Mouse (Mus musculus): ENCODE data around the gene Pacrg. TPM values are rescaled to one million over a fixed set of nuclear protein-coding genes. Genes with fewer than 3 reads are reported as not detected.

Pacrg gene
- total and polyA plus RNA-seq, 3 experiments = not detected

DNA sequence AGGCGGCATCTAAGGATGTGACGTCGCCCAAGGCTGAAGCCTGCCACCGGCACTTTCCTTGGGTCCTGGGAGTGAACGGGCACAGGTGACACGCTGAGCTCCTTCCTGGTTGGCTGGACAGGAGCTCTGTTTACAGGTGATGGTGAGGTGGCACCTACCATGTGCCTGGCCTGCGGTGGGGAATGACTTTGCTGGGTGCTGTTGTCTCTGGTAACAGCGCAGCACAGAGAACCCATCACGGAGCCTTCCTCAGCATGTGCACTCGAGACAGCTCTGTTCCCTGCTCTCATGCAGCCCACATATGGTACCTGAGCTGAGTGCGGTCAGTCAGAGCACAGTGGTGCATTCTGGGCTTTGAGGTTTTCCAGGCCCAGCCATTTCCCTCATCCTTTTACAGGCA, 410.7 kb downstream of the Pacrg start:
- no peak overlapping the region for H3K4me3 ChIP-seq (ENCODE audit: control insufficient read depth in 1 of 2, insufficient read depth in 1 of 2, low read depth in 2 of 2, low read length in 2 of 2)
- no peaks in the 10 kb centered on the region for H3K9me3 ChIP-seq (replicated peaks; ENCODE audit: insufficient read depth, low read length)
- H3K4me1 ChIP-seq (ENCODE audit: control insufficient read depth in 1 of 2, insufficient read depth in 2 of 2, low read length in 2 of 2) = no peaks in the 10 kb centered on the region
- no peaks in the 10 kb centered on the region for H3K79me2 ChIP-seq (ENCODE audit: control insufficient read depth, insufficient read depth, low read length, poor library complexity)
- TF ChIP-seq EP300 (IDR thresholded peaks at IDR 0.05; ENCODE audit: low read depth in 1 of 2, low read length in 2 of 2) = no peak
- no peak for TF ChIP-seq GABPA (IDR thresholded peaks at IDR 0.05; ENCODE audit: low read depth, low read length)
- no peak for TF ChIP-seq MAFK (IDR thresholded peaks at IDR 0.05; ENCODE audit: borderline replicate concordance, low read depth, low read length)
- TF ChIP-seq NELFE (IDR thresholded peaks at IDR 0.05; ENCODE audit: low read depth, low read length) = no peak
- TF ChIP-seq ETS1 (IDR thresholded peaks at IDR 0.05; ENCODE audit: low read depth, low read length) = no peak
- TF ChIP-seq ZC3H11A (IDR thresholded peaks at IDR 0.05; ENCODE audit: low read depth, low read length) = no peak
- TF ChIP-seq ELF1 (IDR thresholded peaks at IDR 0.05; ENCODE audit: low read depth, low read length) = no peak
- TF ChIP-seq MYB (IDR thresholded peaks at IDR 0.05; ENCODE audit: low read depth, low read length) = no peak
- H3K27ac ChIP-seq (ENCODE audit: control insufficient read depth, low read depth, low read length) = no peak overlapping the region
- H3K27me3 ChIP-seq (ENCODE audit: control insufficient read depth in 1 of 2, insufficient read depth in 2 of 2, low read length in 2 of 2) = no peaks in the 10 kb centered on the region
- H3K36me3 ChIP-seq (ENCODE audit: control insufficient read depth in 1 of 2, insufficient read depth in 2 of 2, low read length in 2 of 2) = no peaks in the 10 kb centered on the region
- DNase-seq (ENCODE audit: low read depth, low spot score) = no peak
- H3K9ac ChIP-seq (ENCODE audit: control insufficient read depth, low read depth, low read length, poor library complexity, severe bottlenecking) = no peak overlapping the region

DNA sequence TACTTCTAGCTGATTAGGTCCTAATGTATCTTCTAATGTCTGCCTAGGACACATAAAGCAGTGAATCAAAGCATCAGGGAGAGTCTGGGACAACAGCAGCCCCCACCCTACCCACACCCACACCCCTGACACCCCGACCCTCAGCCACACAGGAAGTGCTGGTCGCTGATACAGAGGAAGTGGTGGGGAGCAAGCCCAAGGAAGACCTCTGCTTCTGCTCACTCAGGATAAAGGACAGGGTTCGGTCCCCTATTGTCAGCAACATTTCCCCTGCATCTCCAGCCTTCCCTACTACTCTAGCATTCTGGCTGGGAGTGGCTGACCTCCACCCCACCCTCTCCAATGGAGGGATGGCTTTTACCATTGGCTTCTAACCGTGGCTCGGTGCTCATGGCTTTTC, 414.8 kb downstream of the Pacrg start:
- H3K36me3 ChIP-seq (ENCODE audit: control insufficient read depth in 1 of 2, insufficient read depth in 2 of 2, low read length in 2 of 2) = no peaks in the 10 kb centered on the region
- H3K27ac ChIP-seq (ENCODE audit: control insufficient read depth, low read depth, low read length) = no peak overlapping the region
- no peaks in the 10 kb centered on the region for H3K27me3 ChIP-seq (ENCODE audit: control insufficient read depth in 1 of 2, insufficient read depth in 2 of 2, low read length in 2 of 2)
- TF ChIP-seq MYB (IDR thresholded peaks at IDR 0.05; ENCODE audit: low read depth, low read length) (no peak), CTCF (IDR thresholded peaks at IDR 0.05 in 2 of 3, conservative IDR thresholded peaks at IDR 0.05 in 1 of 3; ENCODE audit: control insufficient read depth in 1 of 3, insufficient read depth in 1 of 3, low read depth in 2 of 3, low read length in 3 of 3, poor library complexity in 1 of 3, severe bottlenecking in 1 of 3) (no peak), TBP (IDR thresholded peaks at IDR 0.05; ENCODE audit: low read depth, low read length) (no peak), RAD21 (IDR thresholded peaks at IDR 0.05; ENCODE audit: low read depth, low read length) (no peak), TAL1 (IDR thresholded peaks at IDR 0.05; ENCODE audit: low read length) (no peak)
- no peak for DNase-seq (ENCODE audit: low read depth, low spot score)
- H3K4me3 ChIP-seq (ENCODE audit: control insufficient read depth in 1 of 2, insufficient read depth in 1 of 2, low read depth in 2 of 2, low read length in 2 of 2) = no peak overlapping the region
- no peaks in the 10 kb centered on the region for H3K79me2 ChIP-seq (ENCODE audit: control insufficient read depth, insufficient read depth, low read length, poor library complexity)
- H3K9me3 ChIP-seq (replicated peaks; ENCODE audit: insufficient read depth, low read length) = no peaks in the 10 kb centered on the region
- no peak overlapping the region for H3K9ac ChIP-seq (ENCODE audit: control insufficient read depth, low read depth, low read length, poor library complexity, severe bottlenecking)
- H3K4me1 ChIP-seq (ENCODE audit: control insufficient read depth in 1 of 2, insufficient read depth in 2 of 2, low read length in 2 of 2) = no peaks in the 10 kb centered on the region

DNA sequence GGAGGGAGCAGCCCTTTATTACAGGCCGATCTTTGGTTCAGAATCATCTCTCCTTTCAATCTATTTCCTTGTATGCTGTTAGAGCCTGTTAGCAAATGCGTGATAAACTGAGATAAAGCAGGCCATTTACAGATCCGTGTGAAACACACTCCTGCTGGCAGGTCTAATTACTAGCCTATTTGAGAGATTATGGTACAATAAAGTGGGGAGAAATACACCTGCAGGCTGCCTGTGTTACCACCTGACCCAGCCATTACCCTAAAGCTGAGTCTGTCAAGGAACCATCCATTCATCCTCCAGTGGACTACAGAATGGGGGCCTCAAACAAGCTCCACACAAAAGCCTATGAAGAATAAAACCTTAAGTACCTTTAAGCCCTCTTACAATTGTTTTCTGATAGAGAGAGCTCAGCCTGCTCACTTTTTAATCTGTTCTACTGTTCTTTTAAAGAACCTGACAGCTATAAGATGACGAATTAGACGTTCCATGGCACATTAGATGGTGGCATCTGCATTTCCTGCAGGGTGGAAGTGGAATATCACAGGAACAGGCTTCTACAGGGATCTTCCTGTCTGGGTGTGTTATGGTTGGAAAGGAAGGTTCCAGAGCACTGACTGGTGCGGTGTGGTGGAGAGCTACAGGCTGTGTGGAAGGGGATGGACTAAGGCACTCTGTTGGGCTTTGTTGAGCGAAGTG, 422.4 kb downstream of the Pacrg start:
- no peak for DNase-seq (ENCODE audit: low read depth, low spot score)
- H3K4me3 ChIP-seq (ENCODE audit: control insufficient read depth in 1 of 2, insufficient read depth in 1 of 2, low read depth in 2 of 2, low read length in 2 of 2) = no peak overlapping the region
- no peaks in the 10 kb centered on the region for H3K79me2 ChIP-seq (ENCODE audit: control insufficient read depth, insufficient read depth, low read length, poor library complexity)
- no peaks in the 10 kb centered on the region for H3K27me3 ChIP-seq (ENCODE audit: control insufficient read depth in 1 of 2, insufficient read depth in 2 of 2, low read length in 2 of 2)
- H3K36me3 ChIP-seq (ENCODE audit: control insufficient read depth in 1 of 2, insufficient read depth in 2 of 2, low read length in 2 of 2) = no peaks in the 10 kb centered on the region
- no peak overlapping the region for H3K27ac ChIP-seq (ENCODE audit: control insufficient read depth, low read depth, low read length)
- no peak overlapping the region for H3K9ac ChIP-seq (ENCODE audit: control insufficient read depth, low read depth, low read length, poor library complexity, severe bottlenecking)
- H3K9me3 ChIP-seq (replicated peaks; ENCODE audit: insufficient read depth, low read length) = no peaks in the 10 kb centered on the region
- TF ChIP-seq EP300 (IDR thresholded peaks at IDR 0.05; ENCODE audit: low read depth in 1 of 2, low read length in 2 of 2) (no peak), BHLHE40 (IDR thresholded peaks at IDR 0.05; ENCODE audit: borderline replicate concordance, low read depth, low read length) (no peak), MYB (IDR thresholded peaks at IDR 0.05; ENCODE audit: low read depth, low read length) (no peak), ZC3H11A (IDR thresholded peaks at IDR 0.05; ENCODE audit: low read depth, low read length) (no peak), GATA1 (IDR thresholded peaks at IDR 0.05; ENCODE audit: low read depth, low read length) (no peak), RAD21 (IDR thresholded peaks at IDR 0.05; ENCODE audit: low read depth, low read length) (no peak), NRF1 (IDR thresholded peaks at IDR 0.05; ENCODE audit: insufficient read depth, low read depth, low read length, poor library complexity, severe bottlenecking) (no peak), TCF12 (IDR thresholded peaks at IDR 0.05; ENCODE audit: low read depth, low read length) (no peak), ELF1 (IDR thresholded peaks at IDR 0.05; ENCODE audit: low read depth, low read length) (no peak), ETS1 (IDR thresholded peaks at IDR 0.05; ENCODE audit: low read depth, low read length) (no peak), POLR2AphosphoS2 (IDR thresholded peaks at IDR 0.05; ENCODE audit: low read length) (no peak), RCOR1 (IDR thresholded peaks at IDR 0.05; ENCODE audit: low read depth, low read length) (no peak), NELFE (IDR thresholded peaks at IDR 0.05; ENCODE audit: low read depth, low read length) (no peak), POLR2AphosphoS5 (IDR thresholded peaks at IDR 0.05; ENCODE audit: borderline replicate concordance, low read depth, low read length) (no peak), TBP (IDR thresholded peaks at IDR 0.05; ENCODE audit: low read depth, low read length) (no peak), KAT2A (conservative IDR thresholded peaks at IDR 0.05; ENCODE audit: low read depth, low read length) (no peak), MAFK (IDR thresholded peaks at IDR 0.05; ENCODE audit: borderline replicate concordance, low read depth, low read length) (no peak), ZKSCAN1 (IDR thresholded peaks at IDR 0.05; ENCODE audit: low read depth, low read length) (no peak)
- no peaks in the 10 kb centered on the region for H3K4me1 ChIP-seq (ENCODE audit: control insufficient read depth in 1 of 2, insufficient read depth in 2 of 2, low read length in 2 of 2)

All from MEL (cell line).